Mouse (Mus musculus) embryonic facial prominence, embryonic 13.5 days (tissue): Measurements from ENCODE around the gene Cdv3. TPM values are rescaled to one million over a fixed set of nuclear protein-coding genes. Genes with fewer than 3 reads are reported as not detected.
"Not testable (repeated sequence)": the region's sequence is repeated elsewhere in the genome, so short reads cannot be mapped to it uniquely, and the experiment has no call there.

Experiments used
- ATAC-seq: fragments of 200-750 bp; cut with Nextera tagmentation; 2 replicates; pipeline ENCODE4 v1.8.0; 2017; ENCODE audit warnings: low read depth; ENCODE audit not compliant: insufficient number of reproducible peaks, insufficient read depth, low FRiP score, low TSS enrichment
- H3K27ac ChIP-seq: fragments of 300-500 bp; sonication (generic); 2 replicates; pipeline ENCODE4 v1.5.1; 2015; ENCODE audit warnings: moderate library complexity, mild to moderate bottlenecking, inconsistent platforms
- H3K27me3 ChIP-seq: fragments of 300-500 bp; sonication (generic); 2 replicates; pipeline ENCODE4 v1.6.1; 2015; ENCODE audit warnings: mild to moderate bottlenecking, inconsistent platforms
- H3K36me3 ChIP-seq: fragments of 300-500 bp; sonication (generic); 2 replicates; pipeline ENCODE4 v1.6.1; 2015; ENCODE audit warnings: mild to moderate bottlenecking, inconsistent platforms
- H3K4me1 ChIP-seq: fragments of 300-500 bp; sonication (generic); 2 replicates; pipeline ENCODE4 v1.6.1; 2015; ENCODE audit warnings: inconsistent platforms
- H3K4me2 ChIP-seq: fragments of 300-500 bp; sonication (generic); 2 replicates; pipeline ENCODE4 v1.6.1; 2015; ENCODE audit warnings: moderate library complexity, mild to moderate bottlenecking, inconsistent platforms
- H3K4me3 ChIP-seq: fragments of 300-500 bp; sonication (generic); 2 replicates; pipeline ENCODE4 v1.5.1; 2015; ENCODE audit warnings: mild to moderate bottlenecking, inconsistent platforms
- H3K9ac ChIP-seq: fragments of 300-500 bp; sonication (generic); 2 replicates; pipeline ENCODE4 v1.6.1; 2015; ENCODE audit warnings: mild to moderate bottlenecking, inconsistent platforms
- H3K9me3 ChIP-seq: fragments of 300-500 bp; sonication (generic); 2 replicates; pipeline ENCODE4 v1.6.1; 2016; ENCODE audit warnings: inconsistent platforms
- WGBS: fragments of 180-500 bp; shearing (Covaris S2); methylation state at CpG from one replicate; pipeline ENCODE4 v1.1.7; 2015; ENCODE audit warnings: mixed read lengths; 5-methylcytosine and 5-hydroxymethylcytosine counted together
- polyA plus RNA-seq: library from polyadenylated mRNA; unstranded; fragments of >200 nt; fragmentation: Nextera tagmentation; extraction: Ambion mirVana; gene quantifications from 2 replicates; pipeline ENCODE4 v1.2.1, GENCODE M21; 2015

Cdv3 gene
- polyA plus RNA-seq, 1 experiment from 2014 or later: 117 TPM

GRCm38 (mm10) chr9:103366356-103366755 is 716 bp upstream of the Cdv3 start:
- Histone ChIP-seq H3K4me1 (peaks cover 22% of the 10 kb centered on the region), H3K9ac (peak overlapping the region; percentile 59), H3K4me2 (peak overlapping the region; percentile 61), H3K27me3 (no peaks in the 10 kb centered on the region), H3K27ac (peak overlapping the region; percentile 82), H3K36me3 (peaks cover 14% of the 10 kb centered on the region), H3K9me3 (no peaks in the 10 kb centered on the region), H3K4me3 (peak overlapping the region; percentile 90)
- 53% methylated on average over 9 of the region's 9 CpGs for WGBS
- ATAC-seq: no peak

DNA sequence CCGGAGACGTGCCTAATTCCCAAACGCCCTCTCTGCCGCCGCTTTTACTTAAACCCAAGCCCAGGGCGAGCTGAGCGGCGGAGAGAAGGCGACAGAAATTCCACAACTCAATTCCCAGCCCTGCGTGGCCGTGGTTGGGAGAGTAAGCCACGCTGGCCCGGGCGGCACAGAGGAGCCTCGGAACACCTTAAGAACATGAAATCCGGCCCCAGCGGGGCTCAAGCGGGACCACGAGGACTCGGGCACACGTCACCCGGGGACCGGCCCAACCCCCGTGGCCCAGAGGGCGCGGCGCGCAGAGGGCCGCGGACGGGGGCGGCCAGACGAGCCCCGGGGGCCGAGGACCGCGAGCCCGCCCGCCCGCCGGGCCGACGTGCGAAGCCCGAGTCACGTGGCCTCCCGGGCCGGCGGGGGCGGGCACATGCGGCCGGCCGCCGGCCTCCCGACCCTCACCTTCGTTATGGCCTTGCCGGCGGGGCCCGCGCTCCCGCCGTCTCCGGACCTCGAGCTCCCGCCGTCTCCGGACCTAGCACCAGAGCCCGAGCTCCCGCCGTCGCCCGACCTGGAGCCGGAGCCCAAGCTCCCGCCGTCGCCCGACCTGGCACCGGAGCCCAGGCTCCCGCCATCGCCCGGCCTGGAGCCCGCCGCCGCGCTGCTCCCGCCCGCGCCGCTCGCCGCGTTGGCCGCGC is 895 bp downstream of the Cdv3 start:
- 3% methylated on average over 94 of the region's 94 CpGs for WGBS
- H3K4me2 ChIP-seq: peak overlapping the region; percentile 70
- H3K4me3 ChIP-seq: peak overlapping the region; percentile 90
- ATAC-seq: 0 out of 2 replicates have a peak, but pooled peaks have one; percentile 5
- peaks cover 22% of the 10 kb centered on the region for H3K4me1 ChIP-seq
- H3K27ac ChIP-seq: peak overlapping the region; percentile 98
- H3K9ac ChIP-seq: peak overlapping the region; percentile 95
- no peaks in the 10 kb centered on the region for H3K9me3 ChIP-seq
- H3K36me3 ChIP-seq: peaks cover 25% of the 10 kb centered on the region
- no peaks in the 10 kb centered on the region for H3K27me3 ChIP-seq

- Histone ChIP-seq H3K36me3 (peaks cover 33% of the 10 kb centered on the region), H3K4me1 (peaks cover 22% of the 10 kb centered on the region), H3K4me3 (peak overlapping the region; percentile 90), H3K9ac (peak overlapping the region; percentile 95), H3K9me3 (no peaks in the 10 kb centered on the region), H3K27ac (peak overlapping the region; percentile 98), H3K27me3 (no peaks in the 10 kb centered on the region), H3K4me2 (peak overlapping the region; percentile 70)
- under 1% methylated on average over 21 of the region's 21 CpGs for WGBS
- ATAC-seq: no peak
These were observed 1.8 kb downstream of the Cdv3 start for GRCm38 (mm10) chr9:103363730-103364417.

- peaks cover 22% of the 10 kb centered on the region for H3K4me1 ChIP-seq
- no peaks in the 10 kb centered on the region for H3K27me3 ChIP-seq
- no peak overlapping the region for H3K27ac ChIP-seq
- peak overlapping the region; percentile 70 for H3K4me2 ChIP-seq
- no peak for ATAC-seq
- peak overlapping the region; percentile 95 for H3K9ac ChIP-seq
- H3K9me3 ChIP-seq: no peaks in the 10 kb centered on the region
- peak overlapping the region; percentile 90 for H3K4me3 ChIP-seq
- 54% methylated on average over 6 of the region's 6 CpGs for WGBS
- H3K36me3 ChIP-seq: peaks cover 40% of the 10 kb centered on the region
These were observed 2.6 kb downstream of the Cdv3 start for GRCm38 (mm10) chr9:103363088-103363487.

DNA sequence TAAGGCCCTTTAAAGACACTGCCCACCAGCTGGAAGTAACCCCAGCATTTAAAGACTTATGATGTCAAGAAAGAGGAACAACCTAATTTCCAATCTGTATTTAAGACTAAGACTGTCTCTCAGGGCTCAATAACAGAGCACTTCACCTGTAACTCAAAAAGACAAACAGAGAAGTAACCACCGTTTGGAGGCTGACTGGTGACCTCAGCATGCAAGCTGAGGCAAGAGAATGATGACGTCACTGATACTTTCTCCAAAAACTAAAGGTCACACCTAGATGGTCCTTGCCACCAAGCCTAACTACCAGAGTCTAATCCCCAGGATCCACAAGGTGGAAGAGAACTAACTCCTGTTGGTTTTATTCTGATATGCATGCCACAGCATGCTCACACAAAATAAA is 5.0 kb downstream of the Cdv3 start:
- no peak overlapping the region for H3K27ac ChIP-seq
- H3K4me2 ChIP-seq: no peak overlapping the region
- no peak for ATAC-seq
- H3K4me1 ChIP-seq: peaks cover 10% of the 10 kb centered on the region
- H3K4me3 ChIP-seq: no peak overlapping the region
- H3K27me3 ChIP-seq: no peaks in the 10 kb centered on the region
- no peaks in the 10 kb centered on the region for H3K9me3 ChIP-seq
- H3K36me3 ChIP-seq: peaks cover 57% of the 10 kb centered on the region
- 77% methylated on average over 2 of the region's 2 CpGs for WGBS
- no peak overlapping the region for H3K9ac ChIP-seq

- no peak overlapping the region for H3K9ac ChIP-seq
- H3K27me3 ChIP-seq: no peaks in the 10 kb centered on the region
- 90% methylated on average over 4 of the region's 4 CpGs for WGBS
- H3K4me3 ChIP-seq: no peak overlapping the region
- ATAC-seq: no peak
- peaks cover 61% of the 10 kb centered on the region for H3K36me3 ChIP-seq
- no peaks in the 10 kb centered on the region for H3K9me3 ChIP-seq
- H3K27ac ChIP-seq: no peak overlapping the region
- H3K4me1 ChIP-seq: peaks cover 7% of the 10 kb centered on the region
- H3K4me2 ChIP-seq: no peak overlapping the region
These were observed 7.1 kb downstream of the Cdv3 start for GRCm38 (mm10) chr9:103358545-103358944.

DNA sequence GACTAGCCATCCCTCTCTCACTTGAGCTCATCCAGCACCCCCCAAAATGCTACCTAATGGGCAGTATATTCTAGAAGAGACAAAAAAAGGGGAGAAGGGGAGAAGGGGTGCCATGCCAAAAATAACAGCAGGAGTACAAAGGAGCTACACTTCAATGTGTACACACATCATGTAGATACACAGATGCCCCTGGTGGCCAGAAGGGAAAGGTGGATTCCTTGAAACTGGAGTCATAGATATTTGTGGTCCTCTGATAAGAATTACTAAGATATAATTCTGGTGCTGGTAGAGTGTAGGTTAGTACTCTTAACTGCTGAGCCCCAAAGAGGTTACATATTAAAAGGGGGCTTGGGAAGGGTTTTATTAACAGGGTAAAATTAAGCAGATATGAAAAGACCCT is 7.7 kb downstream of the Cdv3 start:
- H3K36me3 ChIP-seq: peaks cover 58% of the 10 kb centered on the region
- no peak for ATAC-seq
- no peaks in the 10 kb centered on the region for H3K9me3 ChIP-seq
- H3K4me1 ChIP-seq: peaks cover under 1% of the 10 kb centered on the region; the same call in 1 of the 2 replicates
- H3K9ac ChIP-seq: no peak overlapping the region
- H3K4me2 ChIP-seq: no peak overlapping the region
- no peaks in the 10 kb centered on the region for H3K27me3 ChIP-seq
- no peak overlapping the region for H3K4me3 ChIP-seq
- no peak overlapping the region for H3K27ac ChIP-seq

- not testable (repeated sequence) for ATAC-seq, H3K9me3 ChIP-seq, H3K4me3 ChIP-seq, H3K27ac ChIP-seq, H3K4me1 ChIP-seq, H3K9ac ChIP-seq, H3K27me3 ChIP-seq, H3K4me2 ChIP-seq
- H3K36me3 ChIP-seq: peaks cover 62% of the 10 kb centered on the region
- 83% methylated on average over 7 of the region's 7 CpGs for WGBS
These were observed 12.0 kb downstream of the Cdv3 start for GRCm38 (mm10) chr9:103353500-103354260.

DNA sequence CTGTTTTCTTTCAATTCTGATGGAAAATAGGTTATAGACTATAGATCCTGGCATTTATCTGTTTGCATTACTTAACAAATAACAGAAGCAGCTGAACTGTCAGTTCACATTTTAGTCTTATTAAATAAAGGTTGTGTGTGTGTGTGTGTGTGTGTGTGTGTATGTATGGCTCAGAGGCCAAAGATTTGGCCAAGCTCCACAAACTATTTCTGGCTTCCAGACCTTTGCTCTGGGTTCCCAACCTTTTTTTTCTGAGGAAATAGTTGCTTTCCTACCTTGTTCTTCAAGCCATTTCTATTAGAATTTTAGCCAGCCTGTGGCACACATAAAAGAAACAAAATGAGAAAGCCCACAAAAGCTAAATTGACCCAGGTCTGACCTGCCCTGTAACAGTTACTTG is 16.8 kb downstream of the Cdv3 start:
- H3K9ac ChIP-seq: no peak overlapping the region
- H3K36me3 ChIP-seq: peaks cover 73% of the 10 kb centered on the region
- H3K27me3 ChIP-seq: no peaks in the 10 kb centered on the region
- H3K4me2 ChIP-seq: no peak overlapping the region
- H3K4me3 ChIP-seq: no peak overlapping the region
- ATAC-seq: no peak
- H3K9me3 ChIP-seq: no peaks in the 10 kb centered on the region
- no peaks in the 10 kb centered on the region for H3K4me1 ChIP-seq
- H3K27ac ChIP-seq: no peak overlapping the region

DNA sequence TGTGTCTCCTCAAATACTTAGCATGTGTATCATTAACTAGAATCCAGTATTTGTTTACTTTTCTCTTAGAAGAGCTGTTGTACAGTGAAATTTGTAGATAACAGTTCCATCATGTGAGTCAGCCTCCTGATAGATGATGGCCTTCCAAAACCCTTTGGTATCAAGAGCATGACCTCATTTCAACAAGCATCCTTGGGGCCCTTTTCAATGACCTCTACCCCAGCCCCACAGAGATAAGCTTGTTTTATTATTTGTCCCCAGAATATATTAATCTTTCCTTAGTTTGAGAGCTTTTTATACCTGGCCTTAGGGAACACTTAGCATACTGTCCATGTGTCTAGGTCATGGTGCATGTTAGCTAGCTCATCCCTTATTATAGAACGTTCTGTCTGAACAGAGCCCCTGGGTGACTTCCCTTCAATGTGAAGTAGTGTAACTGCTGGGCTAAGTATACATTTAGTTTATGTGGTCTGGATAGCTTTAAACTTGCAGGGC is 17.6 kb downstream of the Cdv3 start:
- Histone ChIP-seq H3K27ac (no peak overlapping the region), H3K27me3 (no peaks in the 10 kb centered on the region), H3K36me3 (peaks cover 79% of the 10 kb centered on the region), H3K4me3 (no peak overlapping the region), H3K9ac (no peak overlapping the region), H3K9me3 (no peaks in the 10 kb centered on the region), H3K4me2 (no peak overlapping the region), H3K4me1 (no peaks in the 10 kb centered on the region)
- no peak for ATAC-seq
- WGBS: 71% methylated on average over 1 of the region's 1 CpGs

DNA sequence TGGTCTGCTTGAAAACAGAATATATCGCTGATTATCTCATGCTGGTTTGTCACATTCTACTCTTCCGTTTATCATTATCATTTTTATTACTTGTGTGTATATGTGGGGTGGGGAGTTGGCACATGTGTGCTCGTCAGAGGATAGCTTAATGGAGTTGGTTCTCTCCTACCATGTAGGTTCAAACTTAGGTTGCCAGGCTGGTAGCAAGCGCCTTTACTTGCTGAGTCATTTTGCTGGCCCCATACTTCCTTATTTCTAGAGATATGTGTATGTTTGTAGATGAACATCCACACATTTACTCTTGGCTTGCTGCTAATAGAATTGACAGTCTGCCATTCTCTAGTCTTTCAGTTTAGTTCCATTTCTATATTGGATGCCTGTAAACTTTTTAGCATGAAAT is 18.6 kb downstream of the Cdv3 start:
- Histone ChIP-seq H3K27ac (no peak overlapping the region), H3K9ac (no peak overlapping the region), H3K9me3 (no peaks in the 10 kb centered on the region), H3K4me2 (no peak overlapping the region), H3K4me3 (no peak overlapping the region), H3K27me3 (no peaks in the 10 kb centered on the region), H3K4me1 (no peaks in the 10 kb centered on the region), H3K36me3 (peaks cover 80% of the 10 kb centered on the region)
- no peak for ATAC-seq
- 89% methylated on average over 4 of the region's 4 CpGs for WGBS
